Mouse (Mus musculus): ENCODE measurements at regions not wholly inside any gene's neighbourhood (a gene's known extent, or its start where the extent isn't known, plus 50 kb on each side); places are given as distances from the start of the nearest gene placed in this dataset.

DNA sequence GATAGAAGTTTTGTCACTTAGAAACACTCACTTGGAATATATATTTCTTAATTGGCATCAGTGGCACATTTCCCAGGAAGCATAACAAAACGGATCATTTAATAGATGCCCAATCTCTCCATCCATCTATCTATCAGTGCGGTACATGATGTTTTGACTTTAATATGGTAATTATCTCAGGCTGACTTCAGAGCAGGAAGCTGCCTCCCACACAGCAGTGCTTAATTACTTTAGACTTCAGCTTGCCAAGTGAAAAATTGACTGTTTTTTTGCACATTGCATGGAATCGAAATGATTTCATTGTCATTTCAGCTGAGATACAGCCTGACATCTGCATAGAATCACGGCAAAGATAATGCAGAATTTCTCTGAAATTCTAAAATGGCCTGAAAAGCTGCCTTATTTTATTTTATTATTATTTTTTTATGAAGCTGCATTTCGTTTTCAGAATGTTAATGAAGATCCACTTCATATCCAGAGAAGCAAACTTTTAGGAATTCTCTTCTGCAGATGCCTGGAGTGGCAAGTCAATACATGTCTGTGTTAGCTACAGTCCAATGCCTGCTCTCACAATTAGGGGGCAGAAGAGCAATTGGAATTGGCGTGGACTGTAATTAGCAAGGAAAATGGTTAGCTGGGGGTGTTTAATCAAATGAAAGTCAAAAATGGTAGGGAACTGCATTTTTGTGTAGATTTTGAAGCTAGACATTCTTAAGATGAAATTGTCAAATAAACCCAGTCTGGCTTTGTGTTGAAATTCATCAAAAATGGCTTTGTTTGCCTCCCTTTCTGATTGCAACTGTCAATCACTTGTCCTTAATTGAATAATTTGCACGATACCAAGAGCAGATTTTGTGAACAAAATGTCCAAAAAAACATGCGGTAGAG lies 240.3 kb downstream of the Ttll7 start:
- DNase-seq (ENCODE audit: low spot score): no peak
- intact Hi-C loops (cut with DNase I): no loop called here

GRCm38 (mm10) chr3:147093076-147093380 lies 240.9 kb downstream of the Ttll7 start:
- intact Hi-C loops (cut with DNase I): no loop called here

DNA sequence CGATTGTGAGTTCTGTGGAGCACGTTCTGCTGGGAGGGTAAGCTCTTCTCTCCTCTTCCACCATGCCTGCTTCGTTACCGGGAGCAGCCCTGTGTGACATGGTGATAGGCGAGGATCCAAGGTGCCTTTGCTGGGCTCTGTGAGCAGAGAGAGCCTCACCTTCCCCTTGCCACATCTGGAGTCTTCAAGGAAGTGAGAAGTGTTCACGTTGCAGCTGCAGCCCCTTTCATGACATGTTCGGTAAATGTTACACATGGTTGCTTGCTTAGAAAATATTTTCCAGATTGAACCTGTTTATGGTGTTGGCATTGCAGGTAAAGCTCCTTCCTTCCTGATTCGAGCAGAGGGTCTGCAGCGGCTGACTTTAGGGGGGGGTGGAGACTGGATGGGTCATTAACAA lies 244.0 kb downstream of the Ttll7 start:
- intact Hi-C loops (cut with DNase I): no loop called here
- DNase-seq (ENCODE audit: low spot score): no peak

More at GRCm38 (mm10) chr3:147093076-147093380, 240.9 kb downstream of the Ttll7 start:
- DNase-seq (ENCODE audit: low spot score): no peak

GRCm38 (mm10) chr3:147098065-147098580 lies 246.0 kb downstream of the Ttll7 start:
- intact Hi-C loops (cut with DNase I): no loop called here
- DNase-seq (ENCODE audit: low spot score): no peak

GRCm38 (mm10) chr3:147098611-147099010 lies 246.4 kb downstream of the Ttll7 start:
- DNase-seq (ENCODE audit: low spot score): no peak
- intact Hi-C loops (cut with DNase I): no loop called here

- intact Hi-C loops (cut with DNase I): no loop called here
- DNase-seq (ENCODE audit: low spot score): no peak
Observed at GRCm38 (mm10) chr3:147099143-147099713, 247.1 kb downstream of the Ttll7 start.

DNA sequence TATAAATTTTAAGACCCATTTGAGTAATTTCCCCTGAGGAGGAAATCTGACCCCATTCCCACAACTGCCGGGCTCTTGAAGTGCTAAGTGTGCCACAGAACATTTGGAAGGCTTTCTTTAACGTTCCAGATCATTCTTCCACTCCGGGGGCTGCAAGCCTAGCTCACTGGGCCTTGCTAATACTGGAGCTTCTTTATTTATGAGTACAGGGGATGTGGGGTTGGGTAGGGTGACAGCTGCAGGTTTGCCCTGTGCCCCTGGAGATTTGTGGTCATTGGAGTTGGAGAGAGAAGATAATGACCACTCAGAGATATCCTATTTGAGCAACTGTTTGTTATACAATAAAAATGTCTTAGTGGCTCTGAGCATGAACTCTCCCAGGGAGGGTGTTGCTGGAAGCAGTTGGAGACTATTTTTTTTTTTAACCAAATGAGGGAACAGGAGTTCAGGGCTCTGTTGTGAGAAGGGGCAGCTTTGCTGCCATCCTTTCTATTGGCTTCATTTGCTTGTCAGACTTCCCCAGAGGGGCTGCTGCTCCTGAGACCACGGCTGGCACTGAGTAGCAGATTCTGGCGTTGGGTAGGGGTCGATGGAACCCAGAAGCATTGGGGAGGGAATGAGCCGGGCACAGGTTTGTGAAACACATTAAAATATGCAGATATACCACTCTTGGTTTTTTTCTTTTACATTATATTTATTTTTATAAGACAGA lies 249.0 kb downstream of the Ttll7 start:
- no peak for DNase-seq (ENCODE audit: low spot score)
- intact Hi-C loops (cut with DNase I): no loop called here

- intact Hi-C loops (cut with DNase I): no loop called here
Observed at GRCm38 (mm10) chr3:147101765-147102113, 249.6 kb downstream of the Ttll7 start.

DNA sequence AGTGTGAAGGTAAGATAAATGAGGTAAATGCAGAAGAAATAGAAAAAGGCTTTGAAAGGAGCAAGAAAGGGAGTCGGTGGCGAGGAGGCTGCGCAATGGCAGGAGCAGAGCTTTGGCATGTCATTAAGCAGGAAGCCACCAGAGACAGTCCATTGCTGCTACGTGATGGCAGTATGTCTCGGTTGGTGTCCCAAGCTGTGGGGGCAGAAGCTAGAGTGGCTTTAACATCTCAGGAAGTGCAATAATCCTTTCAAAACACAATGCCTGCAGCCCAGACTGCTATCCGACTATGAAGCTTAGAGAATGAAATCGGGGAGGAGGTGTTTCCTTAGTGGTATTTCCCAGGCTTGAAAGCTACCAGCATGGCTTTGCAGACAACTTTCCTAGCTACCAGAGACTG lies 251.3 kb downstream of the Ttll7 start:
- no peak for DNase-seq (ENCODE audit: low spot score)
- intact Hi-C loops (cut with DNase I): no loop called here

More at GRCm38 (mm10) chr3:147101765-147102113, 249.6 kb downstream of the Ttll7 start:
- no peak for DNase-seq (ENCODE audit: low spot score)

DNA sequence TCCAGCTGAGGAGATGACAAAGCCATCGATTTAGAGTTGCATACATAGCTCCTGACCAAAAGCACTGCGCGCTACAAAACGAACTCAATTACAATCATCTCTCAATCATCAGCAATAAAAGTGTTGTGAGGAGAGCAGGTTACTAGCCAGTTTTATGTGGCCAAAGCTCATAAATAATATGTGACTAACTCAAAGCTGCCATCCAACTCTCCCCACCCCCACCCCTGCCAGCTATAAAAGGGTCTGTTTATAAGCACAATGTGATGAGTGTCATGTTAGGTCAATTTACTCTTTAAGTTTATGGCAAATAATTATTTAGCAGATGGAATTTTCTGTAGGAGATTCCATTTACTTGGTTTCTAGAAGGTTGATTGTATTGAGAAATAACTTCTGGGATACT lies 265.4 kb downstream of the Ttll7 start:
- intact Hi-C loops (cut with DNase I): no loop called here

GRCm38 (mm10) chr3:147118092-147118491 lies 265.9 kb downstream of the Ttll7 start:
- no peak for DNase-seq (ENCODE audit: low spot score)
- intact Hi-C loops (cut with DNase I): no loop called here

More for the DNA sequence above, 265.4 kb downstream of the Ttll7 start:
- DNase-seq (ENCODE audit: low spot score): no peak

DNA sequence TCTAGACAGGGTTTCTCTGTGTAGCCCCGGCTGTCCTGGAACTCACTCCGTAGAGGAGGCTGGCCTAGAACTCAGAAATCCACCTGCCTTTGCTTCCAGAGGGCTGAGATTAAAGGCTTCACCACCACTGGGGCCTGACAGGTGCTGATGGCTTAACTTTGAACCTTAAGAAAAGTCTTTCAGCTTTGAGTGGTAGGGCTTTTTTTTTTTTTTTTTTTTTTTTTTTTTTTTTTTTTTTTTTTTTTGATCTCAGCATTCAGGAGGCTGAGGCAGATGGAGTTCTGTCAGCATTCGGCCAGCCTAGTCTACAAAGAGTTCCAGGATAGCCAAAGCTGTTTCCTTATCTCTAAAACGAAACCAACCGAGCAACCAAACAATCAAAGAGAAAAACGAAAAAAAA lies 266.5 kb downstream of the Ttll7 start:
- intact Hi-C loops (cut with DNase I): no loop called here

GRCm38 (mm10) chr3:147121826-147122225 lies 269.7 kb downstream of the Ttll7 start:
- intact Hi-C loops (cut with DNase I): no loop called here
- no peak for DNase-seq (ENCODE audit: low spot score)

More for the DNA sequence above, 266.5 kb downstream of the Ttll7 start:
- DNase-seq (ENCODE audit: low spot score): no peak

GRCm38 (mm10) chr3:147127740-147128139 lies 275.6 kb downstream of the Ttll7 start:
- DNase-seq (ENCODE audit: low spot score): no peak
- intact Hi-C loops (cut with DNase I): no loop called here

DNA sequence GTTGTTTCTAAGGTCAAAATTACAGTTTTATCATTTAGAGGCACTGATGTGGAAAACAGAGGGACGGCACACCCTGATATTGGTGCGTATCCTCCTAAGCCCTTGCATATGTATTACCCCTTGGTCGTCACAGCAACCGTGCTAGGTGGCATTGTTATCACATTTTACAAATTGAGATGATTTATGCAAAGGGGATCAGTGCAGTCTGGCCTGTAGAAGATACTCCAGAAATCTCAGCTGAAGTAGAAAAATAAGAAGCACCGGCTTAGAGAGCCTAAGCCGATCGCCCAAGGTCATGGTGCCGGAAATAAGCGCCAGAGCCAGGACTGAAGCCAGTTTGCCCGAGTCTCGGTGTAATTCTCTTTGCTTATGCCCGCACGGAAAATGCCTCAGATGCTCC lies 280.7 kb downstream of the Ttll7 start:
- intact Hi-C loops (cut with DNase I): no loop called here
- no peak for DNase-seq (ENCODE audit: low spot score)

- no peak for DNase-seq (ENCODE audit: low spot score)
- intact Hi-C loops (cut with DNase I): no loop called here
Observed at GRCm38 (mm10) chr3:147133408-147133807, 281.2 kb downstream of the Ttll7 start.

DNA sequence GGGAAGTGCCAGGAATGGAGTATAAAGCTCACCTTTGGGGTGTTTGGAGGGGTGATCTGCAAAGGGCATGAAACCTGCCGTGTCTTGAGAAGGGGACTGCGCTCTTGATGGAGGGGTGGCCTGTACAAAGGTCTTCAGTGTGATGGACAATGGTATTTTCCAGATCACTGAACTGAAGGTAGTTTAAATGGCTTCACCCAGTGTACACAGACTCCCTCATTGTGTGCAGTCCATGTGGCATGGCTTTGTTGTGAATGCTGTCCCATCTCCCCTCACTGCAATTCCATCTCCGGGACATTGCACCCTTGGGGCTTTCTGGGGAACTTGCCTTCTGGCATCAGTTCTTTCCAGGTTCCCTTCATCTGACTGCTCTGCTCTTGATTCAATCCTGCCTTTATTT lies 288.2 kb downstream of the Ttll7 start:
- intact Hi-C loops (cut with DNase I): no loop called here

DNA sequence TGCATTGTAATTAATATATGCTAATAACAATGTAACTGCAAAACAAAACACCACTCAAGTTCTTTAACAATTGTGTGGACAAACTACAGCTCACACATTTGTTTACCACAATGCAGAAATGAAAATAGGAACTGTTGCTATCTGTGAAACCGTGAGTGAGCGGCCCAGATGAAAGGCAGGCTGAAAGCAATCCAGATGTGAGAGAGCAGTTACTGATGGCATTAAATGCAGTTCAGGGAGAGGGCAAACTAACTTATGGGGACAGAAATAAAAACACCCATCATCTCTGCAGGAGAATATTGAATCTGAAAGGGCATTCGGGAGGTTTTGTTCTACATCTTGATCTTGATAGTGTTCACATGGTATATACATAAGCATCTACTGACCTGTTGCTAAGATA lies 301.3 kb downstream of the Ttll7 start:
- intact Hi-C loops (cut with DNase I): no loop called here
- no peak for DNase-seq (ENCODE audit: low spot score)

More for the DNA sequence above, 288.2 kb downstream of the Ttll7 start:
- no peak for DNase-seq (ENCODE audit: low spot score)

GRCm38 (mm10) chr3:147153998-147154397 lies 301.8 kb downstream of the Ttll7 start:
- intact Hi-C loops (cut with DNase I): no loop called here
- DNase-seq (ENCODE audit: low spot score): no peak

- no peak for DNase-seq (ENCODE audit: low spot score)
- intact Hi-C loops (cut with DNase I): no loop called here
Observed at GRCm38 (mm10) chr3:147163126-147163525, 311.0 kb downstream of the Ttll7 start.

DNA sequence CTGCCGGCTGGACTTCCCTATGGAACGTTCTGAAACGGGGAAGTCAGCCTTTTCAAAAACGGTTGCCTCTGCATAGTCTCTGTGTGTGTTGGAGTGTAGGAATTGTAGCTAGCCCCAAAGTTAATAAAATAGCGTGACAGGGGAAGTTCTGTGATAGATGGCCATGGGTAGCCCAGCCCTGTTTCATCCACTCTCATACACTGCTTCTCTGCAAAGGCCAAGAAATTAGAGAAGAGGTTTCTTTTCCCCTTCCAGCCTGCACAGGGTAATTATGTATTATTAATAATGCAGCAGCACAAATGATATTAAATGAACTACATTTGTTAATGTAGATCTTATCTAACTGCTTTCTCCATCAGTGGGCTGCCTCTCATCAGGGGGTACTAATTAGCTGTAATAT lies 311.4 kb downstream of the Ttll7 start:
- intact Hi-C loops (cut with DNase I): no loop called here
- DNase-seq (ENCODE audit: low spot score): no peak

Data from heart, postnatal 25 days (tissue).